Mouse (Mus musculus) urinary bladder, adult 18-20 months (tissue): ENCODE measurements at regions not wholly inside any gene's neighbourhood (a gene's known extent, or its start where the extent isn't known, plus 50 kb on each side); places are given as distances from the start of the nearest gene placed in this dataset.
"Not testable (repeated sequence)": the region's sequence is repeated elsewhere in the genome, so short reads cannot be mapped to it uniquely, and the experiment has no call there.

Experiments used
- DNase-seq, 2 experiments: peaks; one replicate each; pipeline ENCODE4 v3.0.0; 2022; ENCODE audit warnings: low spot score in 2 of 2, mixed read lengths in 2 of 2

DNA sequence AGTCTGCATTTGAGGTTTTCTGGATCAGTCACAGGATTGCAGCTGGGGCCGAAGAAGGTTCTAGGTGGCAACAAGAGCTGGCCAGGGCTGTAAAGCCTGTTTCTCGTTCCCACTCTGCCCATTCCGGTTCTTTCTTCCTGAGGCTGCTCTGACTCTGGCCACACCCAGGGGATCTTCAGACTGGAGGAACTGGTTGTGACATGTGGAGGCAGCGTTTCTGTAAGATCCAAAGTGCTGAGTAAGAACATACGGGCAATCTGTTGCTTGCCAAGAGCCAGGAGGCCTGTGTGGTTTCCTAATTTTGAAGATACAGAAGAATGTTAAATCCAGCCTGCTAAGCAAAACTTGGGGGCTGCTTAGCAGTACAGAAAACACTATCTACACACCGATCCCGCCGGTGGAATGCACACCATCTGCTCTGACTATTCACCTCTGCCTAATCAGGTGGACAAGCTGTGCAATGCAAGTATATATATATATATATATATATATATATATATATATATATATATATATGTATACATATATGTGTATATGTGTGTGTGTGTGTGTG is 99.3 kb upstream of the Bmp2k start:
- peak; percentile 50 to 80 for DNase-seq

- no peak for DNase-seq
These were observed 98.8 kb upstream of the Bmp2k start for GRCm38 (mm10) chr5:96898695-96899094.

GRCm38 (mm10) chr5:96905572-96906271 is 91.8 kb upstream of the Bmp2k start:
- no peak for DNase-seq

- DNase-seq, result not testable (repeated sequence)
These were observed 89.1 kb upstream of the Bmp2k start for GRCm38 (mm10) chr5:96908371-96908770.

DNA sequence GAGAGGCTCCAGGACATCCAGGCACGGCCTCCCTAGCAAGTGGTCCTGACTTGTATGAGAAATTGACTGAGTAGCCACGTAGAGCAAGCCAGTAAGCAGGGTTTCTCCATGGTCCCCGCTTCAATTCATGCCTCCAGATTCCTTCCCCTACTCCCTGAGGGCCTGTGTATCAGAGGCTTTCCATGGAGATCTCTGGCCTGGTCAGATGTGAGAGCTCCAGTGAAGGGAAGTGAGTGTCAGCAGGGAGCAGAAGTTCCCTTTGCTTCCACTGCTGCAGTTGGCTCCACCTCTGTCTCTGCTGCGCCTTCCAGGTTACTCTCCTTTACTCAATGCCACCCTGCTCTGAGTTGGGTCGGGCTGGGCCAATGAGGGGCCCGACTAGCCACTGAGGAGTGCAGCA is 88.3 kb upstream of the Bmp2k start:
- no peak for DNase-seq

GRCm38 (mm10) chr5:96911550-96912253 is 85.8 kb upstream of the Bmp2k start:
- DNase-seq, result peak in 1 of 2 experiments; percentile 42

- DNase-seq, result no peak
These were observed 85.2 kb upstream of the Bmp2k start for GRCm38 (mm10) chr5:96912254-96912635.

GRCm38 (mm10) chr5:96912781-96913180 is 84.7 kb upstream of the Bmp2k start:
- DNase-seq, result no peak

DNA sequence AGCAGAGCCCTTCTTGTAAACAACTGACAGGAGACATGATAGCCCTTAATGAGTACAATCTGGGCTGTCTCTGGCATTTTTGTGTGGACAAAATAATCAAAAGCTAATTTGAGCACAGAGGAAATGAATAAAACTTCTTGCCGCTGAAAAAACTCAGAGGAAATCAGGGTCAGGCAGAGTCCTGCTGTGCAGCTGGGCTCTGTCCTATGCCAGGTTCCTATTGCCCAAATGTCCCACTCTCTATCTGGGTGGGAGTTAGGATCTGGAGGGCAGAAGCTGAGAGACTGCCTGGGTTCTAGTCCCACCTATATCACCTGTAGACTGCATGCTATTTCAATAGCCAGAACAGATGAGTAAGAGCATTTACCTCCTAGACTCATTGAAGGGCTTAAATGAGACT is 83.8 kb upstream of the Bmp2k start:
- DNase-seq, result no peak

GRCm38 (mm10) chr5:96914696-96915404 is 82.6 kb upstream of the Bmp2k start:
- DNase-seq, result no peak

DNA sequence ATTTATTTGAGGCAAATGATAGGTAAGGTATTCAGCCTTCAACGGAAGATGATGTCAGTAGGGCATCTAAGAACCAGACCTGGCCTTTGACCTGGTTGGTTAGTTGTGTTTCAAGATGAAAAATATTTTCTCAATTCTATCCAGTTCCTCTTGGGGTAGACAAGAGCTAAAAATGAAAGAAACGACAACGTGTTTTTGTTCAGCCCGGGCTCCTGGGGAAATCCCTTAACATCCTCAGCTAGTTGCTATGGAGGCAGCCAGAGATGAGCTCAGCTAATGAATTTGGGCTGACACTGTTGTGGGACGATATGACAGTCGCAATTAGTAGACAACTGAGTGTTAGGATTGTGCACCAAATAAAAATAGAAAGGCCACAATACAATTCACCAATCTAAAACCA is 80.6 kb upstream of the Bmp2k start:
- DNase-seq, result no peak

GRCm38 (mm10) chr5:96917596-96918258 is 79.8 kb upstream of the Bmp2k start:
- no peak for DNase-seq

- DNase-seq, result no peak
These were observed 78.3 kb upstream of the Bmp2k start for GRCm38 (mm10) chr5:96919149-96919548.

DNA sequence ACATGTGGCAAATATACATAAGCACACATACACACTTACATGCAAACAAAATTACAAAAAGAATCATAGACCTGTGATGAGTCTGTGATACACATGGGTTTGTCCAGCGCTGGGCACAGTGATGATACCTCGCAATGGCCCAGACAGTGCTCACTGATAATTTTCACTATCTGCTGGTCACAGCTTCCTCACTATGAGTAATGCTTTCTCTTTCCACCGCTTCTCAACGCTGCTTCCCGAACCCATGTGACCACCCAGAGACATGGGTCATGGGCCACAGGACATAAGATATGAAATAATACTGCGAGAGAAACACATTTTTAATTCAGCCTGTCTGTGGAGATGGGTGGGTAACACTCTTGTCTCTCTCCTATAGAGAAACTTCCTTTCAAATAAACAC is 76.5 kb upstream of the Bmp2k start:
- no peak for DNase-seq

- DNase-seq, result no peak
These were observed 76.0 kb upstream of the Bmp2k start for GRCm38 (mm10) chr5:96921511-96921910.

- no peak for DNase-seq
These were observed 75.3 kb upstream of the Bmp2k start for GRCm38 (mm10) chr5:96921973-96922715.

DNA sequence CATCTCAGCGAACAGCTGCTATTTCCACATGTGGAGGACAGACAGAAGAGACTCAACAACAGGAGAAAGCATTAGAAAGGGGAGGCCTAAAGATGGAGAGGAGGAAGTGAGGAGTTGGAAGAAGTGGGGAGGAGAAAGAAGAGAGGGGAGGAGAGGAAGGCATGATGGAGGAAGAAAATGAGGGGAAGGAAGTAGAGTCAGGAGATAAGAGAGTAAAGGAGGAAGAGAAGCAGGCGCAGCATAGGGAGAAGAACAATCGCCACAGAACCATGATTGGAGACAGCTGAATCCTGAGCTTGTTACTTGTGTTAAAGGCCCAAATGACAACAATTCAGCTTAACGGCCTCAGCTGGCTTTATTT is 74.8 kb upstream of the Bmp2k start:
- DNase-seq, result no peak

GRCm38 (mm10) chr5:96923526-96923925 is 74.0 kb upstream of the Bmp2k start:
- no peak for DNase-seq

- no peak for DNase-seq
These were observed 72.6 kb upstream of the Bmp2k start for GRCm38 (mm10) chr5:96924736-96925429.

GRCm38 (mm10) chr5:96925943-96926342 is 71.5 kb upstream of the Bmp2k start:
- no peak for DNase-seq

GRCm38 (mm10) chr5:96931091-96931490 is 66.4 kb upstream of the Bmp2k start:
- DNase-seq, result no peak
